Mouse (Mus musculus): ENCODE measurements around the gene Ap1g2. TPM values are rescaled to one million over a fixed set of nuclear protein-coding genes. Genes with fewer than 3 reads are reported as not detected.
A peak's percentile ranks its signal among the peaks of the same experiment; 100 is the strongest.

The Ap1g2 gene
- total RNA-seq, 2 experiments from 2014 or later: 0.68 to 23.5 TPM

- ATAC-seq (replicated peaks; ENCODE audit: low FRiP score, poor library complexity, severe bottlenecking): no peak
These were observed 12.5 kb downstream of the Ap1g2 start for GRCm38 (mm10) chr14:55093927-55094326.

GRCm38 (mm10) chr14:55092011-55092577 lies 14.3 kb downstream of the Ap1g2 start, which contains the start of gene Zfhx2:
Zfhx2 (minus strand) TSS chr14:55092324.
- ATAC-seq (replicated peaks; ENCODE audit: low FRiP score, poor library complexity, severe bottlenecking): peak; percentile 86

GRCm38 (mm10) chr14:55091209-55091865 lies 15.1 kb downstream of the Ap1g2 start:
- no peak for ATAC-seq (replicated peaks; ENCODE audit: low FRiP score, poor library complexity, severe bottlenecking)

- ATAC-seq (replicated peaks; ENCODE audit: low FRiP score, poor library complexity, severe bottlenecking): no peak
These were observed 17.0 kb downstream of the Ap1g2 start for GRCm38 (mm10) chr14:55089199-55089947.

GRCm38 (mm10) chr14:55086009-55086514 lies 20.3 kb downstream of the Ap1g2 start:
- no peak for ATAC-seq (replicated peaks; ENCODE audit: low FRiP score, poor library complexity, severe bottlenecking)

- ATAC-seq (replicated peaks; ENCODE audit: low FRiP score, poor library complexity, severe bottlenecking): no peak
These were observed 20.9 kb downstream of the Ap1g2 start for GRCm38 (mm10) chr14:55085324-55086008.

GRCm38 (mm10) chr14:55083481-55083880 lies 22.9 kb downstream of the Ap1g2 start:
- ATAC-seq (replicated peaks; ENCODE audit: low FRiP score, poor library complexity, severe bottlenecking): no peak

GRCm38 (mm10) chr14:55081105-55081504 lies 25.3 kb downstream of the Ap1g2 start:
- no peak for ATAC-seq (replicated peaks; ENCODE audit: low FRiP score, poor library complexity, severe bottlenecking)

- peak; percentile 75 for ATAC-seq (replicated peaks; ENCODE audit: low FRiP score, poor library complexity, severe bottlenecking)
These were observed 27.0 kb downstream of the Ap1g2 start for GRCm38 (mm10) chr14:55079214-55079970.

- ATAC-seq (replicated peaks; ENCODE audit: low FRiP score, poor library complexity, severe bottlenecking): no peak
These were observed 27.9 kb downstream of the Ap1g2 start for GRCm38 (mm10) chr14:55078366-55078989.

GRCm38 (mm10) chr14:55077481-55078365 lies 28.7 kb downstream of the Ap1g2 start:
- no peak for ATAC-seq (replicated peaks; ENCODE audit: low FRiP score, poor library complexity, severe bottlenecking)

- no peak for ATAC-seq (replicated peaks; ENCODE audit: low FRiP score, poor library complexity, severe bottlenecking)
These were observed 29.4 kb downstream of the Ap1g2 start for GRCm38 (mm10) chr14:55076956-55077355.

GRCm38 (mm10) chr14:55076224-55076623 lies 30.2 kb downstream of the Ap1g2 start:
- no peak for ATAC-seq (replicated peaks; ENCODE audit: low FRiP score, poor library complexity, severe bottlenecking)

- ATAC-seq (replicated peaks; ENCODE audit: low FRiP score, poor library complexity, severe bottlenecking): no peak
These were observed 32.0 kb downstream of the Ap1g2 start for GRCm38 (mm10) chr14:55074416-55074815.

- no peak for ATAC-seq (replicated peaks; ENCODE audit: low FRiP score, poor library complexity, severe bottlenecking)
These were observed 34.6 kb downstream of the Ap1g2 start for GRCm38 (mm10) chr14:55071756-55072155.

- ATAC-seq (replicated peaks; ENCODE audit: low FRiP score, poor library complexity, severe bottlenecking): no peak
These were observed 40.4 kb downstream of the Ap1g2 start for GRCm38 (mm10) chr14:55066042-55066441.

- ATAC-seq (replicated peaks; ENCODE audit: low FRiP score, poor library complexity, severe bottlenecking): no peak
These were observed 41.0 kb downstream of the Ap1g2 start for GRCm38 (mm10) chr14:55065391-55065790.

Data from erythroid progenitor cell, adult 5-6 weeks (primary cell).